Mouse (Mus musculus) embryonic facial prominence, embryonic 12.5 days (tissue): ENCODE results near the gene Dhrs7. TPM values are rescaled to one million over a fixed set of nuclear protein-coding genes. Genes with fewer than 3 reads are reported as not detected.

Experiments used
- ATAC-seq: fragments of 200-750 bp; cut with Nextera tagmentation; 2 replicates; pipeline ENCODE4 v1.8.0; 2017; ENCODE audit not compliant: insufficient number of reproducible peaks, insufficient read depth, low FRiP score, low TSS enrichment
- H3K27ac ChIP-seq: fragments of 300-500 bp; sonication (generic); 2 replicates; pipeline ENCODE4 v1.5.1; 2016; ENCODE audit warnings: mild to moderate bottlenecking
- H3K27me3 ChIP-seq: fragments of 300-500 bp; sonication (generic); 2 replicates; pipeline ENCODE4 v1.6.1; 2016; ENCODE audit warnings: mild to moderate bottlenecking, moderate library complexity
- H3K36me3 ChIP-seq: fragments of 300-500 bp; sonication (generic); 2 replicates; pipeline ENCODE4 v1.6.1; 2016; ENCODE audit warnings: mild to moderate bottlenecking
- H3K4me1 ChIP-seq: fragments of 300-500 bp; sonication (generic); 2 replicates; pipeline ENCODE4 v1.6.1; 2016
- H3K4me2 ChIP-seq: fragments of 300-500 bp; sonication (generic); replicated peaks from 2 replicates; pipeline ENCODE4 v1.6.1; 2016; ENCODE audit warnings: mild to moderate bottlenecking, moderate library complexity
- H3K4me3 ChIP-seq: fragments of 300-500 bp; sonication (generic); 2 replicates; pipeline ENCODE4 v1.5.1; 2016; ENCODE audit warnings: mild to moderate bottlenecking
- H3K9ac ChIP-seq: fragments of 300-500 bp; sonication (generic); 2 replicates; pipeline ENCODE4 v1.6.1; 2016; ENCODE audit warnings: mild to moderate bottlenecking, moderate library complexity
- H3K9me3 ChIP-seq: fragments of 300-500 bp; sonication (generic); 2 replicates; pipeline ENCODE4 v1.6.1; 2016; ENCODE audit warnings: mild to moderate bottlenecking, moderate library complexity
- WGBS: fragments of 180-500 bp; shearing (Covaris S2); methylation state at CpG from one replicate; pipeline ENCODE4 v1.1.7; 2016; 5-methylcytosine and 5-hydroxymethylcytosine counted together
- polyA plus RNA-seq: library from polyadenylated mRNA; unstranded; fragments of >200 nt; fragmentation: Nextera tagmentation; extraction: Ambion mirVana; gene quantifications from 2 replicates; pipeline ENCODE4 v1.2.1, GENCODE M21; 2016

Gene Dhrs7
- polyA plus RNA-seq, 1 experiment from 2014 or later, result 9.6 TPM

GRCm38 (mm10) chr12:72649611-72650330, 14.9 kb downstream of the Dhrs7 start, which contains the start of gene Gm4756:
Gm4756 (minus strand) TSS chr12:72649661.
- Histone ChIP-seq H3K27ac (no peak within 1 kb of the TSS), H3K9me3 (0 out of 2 replicates have a peak, but pooled peaks cover 4% of the 10 kb centered on the region), H3K9ac (no peak within 1 kb of the TSS), H3K36me3 (no peaks in the 10 kb centered on the region), H3K27me3 (no peaks in the 10 kb centered on the region), H3K4me1 (no peaks in the 10 kb centered on the region), H3K4me2 (no peak within 1 kb of the TSS), H3K4me3 (no peak within 1 kb of the TSS)
- no peak for ATAC-seq
- 76% methylated on average over 11 of the region's 11 CpGs for WGBS

GRCm38 (mm10) chr12:72648921-72649320, 15.8 kb downstream of the Dhrs7 start:
- WGBS, result 91% methylated on average over 14 of the region's 14 CpGs
- H3K9me3 ChIP-seq, result 0 out of 2 replicates have a peak, but pooled peaks cover 4% of the 10 kb centered on the region
- no peak overlapping the region for H3K27ac ChIP-seq
- H3K4me1 ChIP-seq, result no peaks in the 10 kb centered on the region
- no peak overlapping the region for H3K4me2 ChIP-seq
- H3K9ac ChIP-seq, result no peak overlapping the region
- no peak for ATAC-seq
- H3K4me3 ChIP-seq, result no peak overlapping the region
- H3K27me3 ChIP-seq, result no peaks in the 10 kb centered on the region
- no peaks in the 10 kb centered on the region for H3K36me3 ChIP-seq

- H3K4me3 ChIP-seq, result no peak overlapping the region
- H3K4me2 ChIP-seq, result no peak overlapping the region
- no peak for ATAC-seq
- no peaks in the 10 kb centered on the region for H3K4me1 ChIP-seq
- no peaks in the 10 kb centered on the region; the same call in 1 of the 2 replicates for H3K9me3 ChIP-seq
- WGBS, result 84% methylated on average over 3 of the region's 3 CpGs
- no peaks in the 10 kb centered on the region for H3K27me3 ChIP-seq
- no peak overlapping the region for H3K27ac ChIP-seq
- H3K36me3 ChIP-seq, result no peaks in the 10 kb centered on the region
- H3K9ac ChIP-seq, result no peak overlapping the region
Measured at GRCm38 (mm10) chr12:72638025-72638424, 26.7 kb downstream of the Dhrs7 start.

GRCm38 (mm10) chr12:72628751-72629150, 36.0 kb downstream of the Dhrs7 start:
- Histone ChIP-seq H3K9me3 (no peaks in the 10 kb centered on the region), H3K4me1 (no peaks in the 10 kb centered on the region), H3K27me3 (no peaks in the 10 kb centered on the region), H3K27ac (no peak overlapping the region), H3K36me3 (no peaks in the 10 kb centered on the region), H3K4me2 (no peak overlapping the region), H3K9ac (no peak overlapping the region), H3K4me3 (no peak overlapping the region)
- no peak for ATAC-seq
- 94% methylated on average over 7 of the region's 7 CpGs for WGBS

- no peaks in the 10 kb centered on the region for H3K9me3 ChIP-seq
- WGBS, result 78% methylated on average over 5 of the region's 5 CpGs
- ATAC-seq, result no peak
- H3K27ac ChIP-seq, result no peak overlapping the region
- H3K36me3 ChIP-seq, result no peaks in the 10 kb centered on the region
- H3K27me3 ChIP-seq, result no peaks in the 10 kb centered on the region
- H3K9ac ChIP-seq, result no peak overlapping the region
- H3K4me1 ChIP-seq, result no peaks in the 10 kb centered on the region
- no peak overlapping the region for H3K4me3 ChIP-seq
- H3K4me2 ChIP-seq, result no peak overlapping the region
Measured at GRCm38 (mm10) chr12:72622853-72623496, 41.7 kb downstream of the Dhrs7 start.

GRCm38 (mm10) chr12:72621441-72621840, 43.3 kb downstream of the Dhrs7 start:
- WGBS, result 88% methylated on average over 1 of the region's 1 CpGs
- no peaks in the 10 kb centered on the region for H3K27me3 ChIP-seq
- no peak for ATAC-seq
- no peaks in the 10 kb centered on the region for H3K4me1 ChIP-seq
- no peak overlapping the region for H3K27ac ChIP-seq
- H3K9ac ChIP-seq, result no peak overlapping the region
- H3K36me3 ChIP-seq, result no peaks in the 10 kb centered on the region
- H3K4me2 ChIP-seq, result no peak overlapping the region
- no peak overlapping the region for H3K4me3 ChIP-seq
- no peaks in the 10 kb centered on the region for H3K9me3 ChIP-seq

- Histone ChIP-seq H3K4me2 (no peak overlapping the region), H3K4me3 (no peak overlapping the region), H3K4me1 (no peaks in the 10 kb centered on the region), H3K27me3 (no peaks in the 10 kb centered on the region), H3K27ac (no peak overlapping the region), H3K36me3 (no peaks in the 10 kb centered on the region), H3K9me3 (no peaks in the 10 kb centered on the region), H3K9ac (no peak overlapping the region)
- no peak for ATAC-seq
- WGBS, result 89% methylated on average over 7 of the region's 7 CpGs
Measured at GRCm38 (mm10) chr12:72620856-72621255, 43.9 kb downstream of the Dhrs7 start.

- no peak overlapping the region for H3K27ac ChIP-seq
- H3K9ac ChIP-seq, result no peak overlapping the region
- H3K4me3 ChIP-seq, result no peak overlapping the region
- H3K27me3 ChIP-seq, result no peaks in the 10 kb centered on the region
- H3K4me1 ChIP-seq, result no peaks in the 10 kb centered on the region
- H3K9me3 ChIP-seq, result no peaks in the 10 kb centered on the region
- no peaks in the 10 kb centered on the region for H3K36me3 ChIP-seq
- no peak for ATAC-seq
- H3K4me2 ChIP-seq, result no peak overlapping the region
- 92% methylated on average over 3 of the region's 3 CpGs for WGBS
Measured at GRCm38 (mm10) chr12:72612053-72612452, 52.7 kb downstream of the Dhrs7 start.

Other genes starting within 250 kb of the Dhrs7 start
- gene Lrrc9, start 223.0 kb downstream of the Dhrs7 start, polyA plus RNA-seq, result 1.3 and 2.4 TPM in 2 replicates
- gene Pcnx4, start 128.5 kb downstream of the Dhrs7 start, polyA plus RNA-seq, result 16.8 and 17.4 TPM in 2 replicates
- gene Gm4756, start 15.2 kb downstream of the Dhrs7 start, polyA plus RNA-seq, result not detected in 2 replicates
- gene Ppm1a, start 92.5 kb upstream of the Dhrs7 start, polyA plus RNA-seq, result 81.4 and 83.7 TPM in 2 replicates